Mouse (Mus musculus) hindbrain, postnatal 0 days (tissue): ENCODE data around the gene Pdx1. TPM values are rescaled to one million over a fixed set of nuclear protein-coding genes. Genes with fewer than 3 reads are reported as not detected.

Source experiments
- ATAC-seq: fragments of 200-750 bp; cut with Nextera tagmentation; 2 replicates; pipeline ENCODE4 v1.8.0; 2017; ENCODE audit warnings: mild to moderate bottlenecking, moderate TSS enrichment, moderate library complexity
- DNase-seq: peaks from one replicate; pipeline ENCODE4 v3.0.0-alpha.2; 2015; ENCODE audit warnings: low spot score
- H3K27ac ChIP-seq: fragments of 300-500 bp; sonication (generic); 2 replicates; pipeline ENCODE4 v1.5.1; 2014; ENCODE audit warnings: mild to moderate bottlenecking
- H3K27me3 ChIP-seq: fragments of 300-500 bp; sonication (generic); 2 replicates; pipeline ENCODE4 v1.6.1; 2014; ENCODE audit warnings: low read length, mixed read lengths; ENCODE audit not compliant: insufficient read depth
- H3K36me3 ChIP-seq: fragments of 300-500 bp; sonication (generic); 2 replicates; pipeline ENCODE4 v1.6.1; 2014; ENCODE audit warnings: low read length, mixed read lengths; ENCODE audit not compliant: insufficient read depth
- H3K4me1 ChIP-seq: fragments of 300-500 bp; sonication (generic); 2 replicates; pipeline ENCODE4 v1.6.1; 2014; ENCODE audit warnings: antibody characterized with exemption, low read length, mixed read lengths; ENCODE audit not compliant: insufficient read depth
- H3K4me2 ChIP-seq: fragments of 300-500 bp; sonication (generic); 2 replicates; pipeline ENCODE4 v1.6.1; 2014; ENCODE audit warnings: low read depth, mild to moderate bottlenecking, low read length, moderate library complexity, mixed read lengths
- H3K4me3 ChIP-seq: fragments of 300-500 bp; sonication (generic); 2 replicates; pipeline ENCODE4 v1.5.1; 2014; ENCODE audit warnings: low read length
- H3K9ac ChIP-seq: fragments of 300-500 bp; sonication (generic); replicated peaks from 2 replicates; pipeline ENCODE4 v1.6.1; 2014; ENCODE audit warnings: mild to moderate bottlenecking, low read length, moderate library complexity, mixed read lengths
- H3K9me3 ChIP-seq: fragments of 300-500 bp; sonication (generic); 2 replicates; pipeline ENCODE4 v1.6.1; 2016; ENCODE audit warnings: low read length, mixed read lengths
- CTCF ChIP-seq: IDR thresholded peaks from 2 replicates; pipeline ENCODE4 v1.5.1; 2016; ENCODE audit warnings: antibody characterized with exemption, control low read depth, low read depth
- WGBS: fragments of 180-500 bp; shearing (Covaris S2); extraction: QIAGEN DNeasy Blood & Tissue Kit; methylation state at CpG from one replicate; pipeline ENCODE4 v1.1.7; 2014; 5-methylcytosine and 5-hydroxymethylcytosine counted together
- microRNA-seq, 2 experiments: library from miRNA; unstranded; fragments of <30 nt; microRNA quantifications; one replicate each; pipeline ENCODE4; 2016
- polyA plus RNA-seq: library from polyadenylated mRNA; unstranded; fragments of >200 nt; fragmentation: Nextera tagmentation; extraction: Ambion mirVana; gene quantifications from 2 replicates; pipeline ENCODE4 v1.2.1, GENCODE M21; 2015
- total RNA-seq: library from RNA; depleted of rRNA; stranded (reverse); fragments of >200 nt; gene quantifications from 2 replicates; pipeline ENCODE4 v1.2.3, GENCODE M21; 2014; rRNA removed

Pdx1 gene
- total and polyA plus RNA-seq, 2 experiments from 2014 or later = not detected

- TF ChIP-seq CTCF = peak; percentile 90
- H3K4me1 ChIP-seq = no peaks in the 10 kb centered on the region
- DNase-seq = peak; percentile 91
These were observed 49.9 kb downstream of the Pdx1 start for GRCm38 (mm10) chr5:147319653-147320052.

DNA sequence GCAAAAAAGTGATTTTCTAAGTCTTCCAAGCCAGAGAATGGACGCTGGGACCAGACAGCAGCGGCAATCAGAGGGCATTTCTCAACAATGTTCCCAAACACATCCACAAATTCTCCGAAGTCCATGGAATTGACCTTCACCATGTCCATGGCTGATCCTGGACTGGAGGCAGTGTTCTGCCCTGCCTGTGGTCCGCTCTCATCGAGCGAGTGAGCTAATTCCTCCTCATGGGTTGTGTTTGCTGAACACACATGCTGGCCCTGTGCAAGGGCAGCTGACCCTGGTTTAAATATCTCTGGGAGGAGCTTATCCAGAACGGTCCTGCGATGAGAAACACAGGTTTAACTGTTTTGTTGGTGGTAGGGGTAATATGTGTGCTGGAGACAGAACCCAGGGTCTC is 52.4 kb downstream of the Pdx1 start, which contains the start of gene Urad:
Urad (minus strand) TSS at position 258 of the 400 bp plus-strand sequence.
- Histone ChIP-seq H3K36me3 (no peaks in the 10 kb centered on the region), H3K27ac (no peak within 1 kb of the TSS), H3K4me2 (no peak within 1 kb of the TSS), H3K4me3 (no peak within 1 kb of the TSS), H3K9ac (no peak within 1 kb of the TSS), H3K9me3 (no peaks in the 10 kb centered on the region), H3K27me3 (peaks cover 44% of the 10 kb centered on the region), H3K4me1 (no peaks in the 10 kb centered on the region)
- no peak for TF ChIP-seq CTCF
- 74% methylated on average over 8 of the region's 8 CpGs for WGBS
- no peak for DNase-seq
- no peak for ATAC-seq

More at GRCm38 (mm10) chr5:147319653-147320052, 49.9 kb downstream of the Pdx1 start:
- Histone ChIP-seq H3K9ac (no peak overlapping the region), H3K9me3 (no peaks in the 10 kb centered on the region), H3K4me2 (no peak overlapping the region), H3K36me3 (no peaks in the 10 kb centered on the region), H3K4me3 (no peak overlapping the region), H3K27me3 (peaks cover 69% of the 10 kb centered on the region), H3K27ac (no peak overlapping the region)
- peak; percentile 68; the same call in 1 of the 2 replicates for ATAC-seq

DNA sequence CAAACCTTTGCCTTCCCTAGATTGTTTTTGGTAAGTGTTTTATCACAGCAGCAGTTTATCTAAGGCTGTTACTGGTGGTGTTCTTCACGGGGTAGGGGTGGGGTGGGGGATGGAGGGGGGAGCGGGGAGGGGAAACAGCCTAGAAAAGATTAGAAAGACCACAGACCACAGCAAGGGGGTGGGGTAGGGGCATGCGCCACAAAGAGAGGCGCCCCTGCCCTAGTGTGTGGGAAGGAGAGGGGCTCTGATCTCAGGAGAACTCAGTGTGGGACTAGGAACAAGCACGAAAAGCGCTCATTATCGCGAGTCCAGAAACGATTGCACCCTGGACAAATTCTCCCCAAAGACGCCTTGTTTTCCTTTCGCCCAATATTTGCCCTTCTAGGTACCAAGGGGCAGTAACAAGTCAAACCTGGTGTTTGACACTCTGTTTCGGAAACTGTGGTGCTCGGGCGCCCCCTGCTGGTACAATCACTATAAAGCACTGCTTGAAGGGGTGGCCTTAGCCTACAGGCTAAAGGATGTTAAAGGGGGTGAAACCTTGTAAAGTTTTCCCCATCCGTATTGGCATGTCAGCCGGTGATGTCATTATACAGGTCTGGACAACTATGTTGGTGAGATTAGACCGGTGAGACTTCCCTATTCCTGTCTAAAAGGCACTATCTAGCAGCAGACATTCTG is 53.6 kb downstream of the Pdx1 start:
- H3K4me2 ChIP-seq = no peak overlapping the region
- peak; percentile 82 for TF ChIP-seq CTCF
- WGBS = 20% methylated on average over 17 of the region's 17 CpGs
- no peaks in the 10 kb centered on the region for H3K9me3 ChIP-seq
- H3K27ac ChIP-seq = no peak overlapping the region
- H3K27me3 ChIP-seq = peaks cover 32% of the 10 kb centered on the region
- H3K36me3 ChIP-seq = no peaks in the 10 kb centered on the region
- H3K9ac ChIP-seq = no peak overlapping the region
- ATAC-seq (peak; percentile 12; the same call in 1 of the 2 replicates), DNase-seq (peak; percentile 75)
- H3K4me3 ChIP-seq = no peak overlapping the region
- H3K4me1 ChIP-seq = no peaks in the 10 kb centered on the region

Small RNA genes lying within 50 kb of the gene (microRNA-seq; reads per million reads assigned to microRNA genes)
- 0.71 to 0.72 reads per million in 2 experiments for gene Mir7k

Other genes starting within 250 kb of the Pdx1 start
- gene Lnx2, start 193.4 kb upstream of the Pdx1 start, total RNA-seq = 7.4 and 9.7 TPM in 2 replicates
- 3.0 and 3.3 TPM in 2 replicates for gene Lnx2, start 193.4 kb upstream of the Pdx1 start, polyA plus RNA-seq
- gene Polr1d, start 192.9 kb upstream of the Pdx1 start, total RNA-seq = 53.7 and 55.0 TPM in 2 replicates
- gene Polr1d, start 192.9 kb upstream of the Pdx1 start, polyA plus RNA-seq = 103 and 106 TPM in 2 replicates
- gene Gsx1, start 81.3 kb upstream of the Pdx1 start, total RNA-seq = 5.7 and 6.1 TPM in 2 replicates
- 1.9 TPM in 2 replicates for gene Gsx1, start 81.3 kb upstream of the Pdx1 start, polyA plus RNA-seq
- gene Cdx2, start 37.3 kb downstream of the Pdx1 start, total RNA-seq = not detected in 2 replicates
- gene Cdx2, start 37.3 kb downstream of the Pdx1 start, polyA plus RNA-seq = not detected in 2 replicates
- not detected in 2 replicates for gene Urad, start 52.5 kb downstream of the Pdx1 start, total RNA-seq
- gene Urad, start 52.5 kb downstream of the Pdx1 start, polyA plus RNA-seq = not detected in 2 replicates
- gene Flt3, start 130.5 kb downstream of the Pdx1 start, total RNA-seq = 2.4 and 2.5 TPM in 2 replicates
- gene Flt3, start 130.5 kb downstream of the Pdx1 start, polyA plus RNA-seq = 2.5 and 2.8 TPM in 2 replicates
- 58.8 and 80.5 TPM in 2 replicates for gene Pan3, start 160.2 kb downstream of the Pdx1 start, total RNA-seq
- 53.9 and 58.8 TPM in 2 replicates for gene Pan3, start 160.2 kb downstream of the Pdx1 start, polyA plus RNA-seq